Mouse (Mus musculus) gastrocnemius, postnatal 25 days (tissue): ENCODE measurements around the gene Tmem169. TPM values are rescaled to one million over a fixed set of nuclear protein-coding genes. Genes with fewer than 3 reads are reported as not detected.

ENCODE experiments used
- DNase-seq: peaks from one replicate; pipeline ENCODE4 v3.0.0; 2022
- total RNA-seq, 2 experiments: library from RNA; stranded (reverse); gene quantifications; 1 replicate in 1 of 2; 2 replicates in 1 of 2; pipeline ENCODE4 v1.2.3; 2021

Gene Tmem169
- total RNA-seq, 2 experiments from 2014 or later, result not detected

- DNase-seq, result no peak
Measured at GRCm38 (mm10) chr1:72286904-72287303, 2.7 kb downstream of the Tmem169 start.

- no peak for DNase-seq
Measured at GRCm38 (mm10) chr1:72287893-72288292, 3.7 kb downstream of the Tmem169 start.

GRCm38 (mm10) chr1:72288527-72289150, 4.5 kb downstream of the Tmem169 start:
- DNase-seq, result no peak

GRCm38 (mm10) chr1:72290896-72291295, 6.7 kb downstream of the Tmem169 start:
- DNase-seq, result no peak

GRCm38 (mm10) chr1:72291421-72291820, 7.3 kb downstream of the Tmem169 start:
- DNase-seq, result no peak

GRCm38 (mm10) chr1:72291925-72292324, 7.8 kb downstream of the Tmem169 start:
- no peak for DNase-seq

- DNase-seq, result no peak
Measured at GRCm38 (mm10) chr1:72293869-72294663, 9.9 kb downstream of the Tmem169 start.

GRCm38 (mm10) chr1:72295746-72296145, 11.6 kb downstream of the Tmem169 start:
- no peak for DNase-seq

GRCm38 (mm10) chr1:72301845-72302244, 17.7 kb downstream of the Tmem169 start:
- DNase-seq, result no peak

GRCm38 (mm10) chr1:72306241-72306640, 22.1 kb downstream of the Tmem169 start:
- no peak for DNase-seq

- no peak for DNase-seq
Measured at GRCm38 (mm10) chr1:72306679-72307181, 22.6 kb downstream of the Tmem169 start.

GRCm38 (mm10) chr1:72307317-72307798, 23.2 kb downstream of the Tmem169 start, which contains the start of gene Xrcc5:
Xrcc5 (plus strand) TSS chr1:72307421.
- peak; percentile 86 for DNase-seq

GRCm38 (mm10) chr1:72308919-72309318, 24.8 kb downstream of the Tmem169 start:
- no peak for DNase-seq

GRCm38 (mm10) chr1:72309744-72310424, 25.7 kb downstream of the Tmem169 start:
- DNase-seq, result no peak

- no peak for DNase-seq
Measured at GRCm38 (mm10) chr1:72312701-72313398, 28.7 kb downstream of the Tmem169 start.

GRCm38 (mm10) chr1:72313399-72314039, 29.4 kb downstream of the Tmem169 start:
- no peak for DNase-seq

GRCm38 (mm10) chr1:72315447-72315846, 31.3 kb downstream of the Tmem169 start:
- no peak for DNase-seq

GRCm38 (mm10) chr1:72316409-72316808, 32.2 kb downstream of the Tmem169 start:
- DNase-seq, result no peak

GRCm38 (mm10) chr1:72316901-72317300, 32.7 kb downstream of the Tmem169 start:
- DNase-seq, result no peak

- no peak for DNase-seq
Measured at GRCm38 (mm10) chr1:72320759-72321158, 36.6 kb downstream of the Tmem169 start.

- no peak for DNase-seq
Measured at GRCm38 (mm10) chr1:72323248-72323647, 39.1 kb downstream of the Tmem169 start.
